Mouse (Mus musculus) kidney, postnatal 14 days (tissue): ENCODE data around the gene Rflnb.

Experiments used
- DNase-seq: peaks from one replicate; pipeline ENCODE4 v3.0.0; 2022; ENCODE audit warnings: mixed read lengths

Rflnb gene

GRCm38 (mm10) chr11:75984581-75984980 lies 43.0 kb downstream of the Rflnb start:
- no peak for DNase-seq

DNA sequence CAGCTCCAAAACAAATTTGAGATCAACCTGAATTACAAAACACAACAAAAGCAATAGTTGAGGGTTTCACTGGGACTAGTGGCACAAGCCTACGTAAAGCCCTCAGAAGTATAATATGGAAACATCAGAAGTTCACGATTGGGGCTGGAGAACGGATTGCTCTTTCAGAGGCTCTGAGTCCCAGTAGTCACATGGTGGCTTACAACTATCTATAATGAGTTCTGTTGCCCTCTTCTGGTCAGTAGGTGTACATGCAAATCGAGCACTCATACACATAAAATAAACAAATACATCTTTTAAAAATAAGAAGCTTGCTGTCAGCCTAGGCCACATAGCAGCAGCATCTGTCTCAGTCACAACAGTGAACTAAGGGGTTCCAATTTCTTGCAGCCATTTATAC lies 44.4 kb downstream of the Rflnb start:
- no peak for DNase-seq

DNA sequence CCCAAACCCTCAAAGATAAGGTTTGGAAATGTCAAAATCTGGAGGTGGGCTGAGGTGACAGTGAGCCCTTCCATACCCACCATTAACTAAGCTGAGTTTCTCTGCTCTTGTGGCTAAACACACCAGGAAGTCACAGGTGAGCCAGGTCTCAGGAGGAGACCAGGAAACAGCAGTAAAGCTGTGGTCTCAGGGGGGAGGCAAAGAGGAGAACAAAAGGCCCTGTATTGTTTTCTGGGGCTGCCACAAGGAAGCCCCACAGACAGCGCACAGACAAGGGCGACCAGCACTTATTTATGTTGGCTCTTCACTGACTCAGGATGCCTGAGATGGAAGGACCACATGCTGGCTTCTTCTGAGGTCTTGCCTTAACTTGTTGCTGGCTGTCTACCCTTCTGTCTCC lies 47.2 kb downstream of the Rflnb start:
- no peak for DNase-seq

DNA sequence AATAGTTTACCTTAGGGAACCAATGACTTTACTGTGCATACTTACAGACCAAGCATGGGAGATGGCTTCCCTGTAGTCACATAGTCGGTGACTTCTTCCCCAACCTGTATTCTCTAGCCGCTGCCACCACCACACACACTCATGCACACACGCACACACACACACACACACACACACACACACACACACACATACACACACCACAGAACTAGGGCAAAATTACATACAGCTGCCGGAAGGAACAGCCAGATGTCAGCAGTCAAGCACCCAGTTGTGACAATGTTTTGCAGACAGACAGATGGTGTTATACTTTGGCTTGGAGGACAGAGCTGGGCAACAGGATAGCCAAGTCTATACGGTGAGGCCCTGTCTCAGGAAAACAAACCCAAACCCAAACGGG lies 49.5 kb downstream of the Rflnb start:
- no peak for DNase-seq

GRCm38 (mm10) chr11:75976748-75977147 lies 50.8 kb downstream of the Rflnb start:
- peak; percentile 27 for DNase-seq

GRCm38 (mm10) chr11:75973988-75974387 lies 53.6 kb downstream of the Rflnb start:
- DNase-seq, result no peak

GRCm38 (mm10) chr11:75972916-75973567 lies 54.5 kb downstream of the Rflnb start:
- no peak for DNase-seq

- no peak for DNase-seq
Observed at GRCm38 (mm10) chr11:75972188-75972587, 55.4 kb downstream of the Rflnb start.

DNA sequence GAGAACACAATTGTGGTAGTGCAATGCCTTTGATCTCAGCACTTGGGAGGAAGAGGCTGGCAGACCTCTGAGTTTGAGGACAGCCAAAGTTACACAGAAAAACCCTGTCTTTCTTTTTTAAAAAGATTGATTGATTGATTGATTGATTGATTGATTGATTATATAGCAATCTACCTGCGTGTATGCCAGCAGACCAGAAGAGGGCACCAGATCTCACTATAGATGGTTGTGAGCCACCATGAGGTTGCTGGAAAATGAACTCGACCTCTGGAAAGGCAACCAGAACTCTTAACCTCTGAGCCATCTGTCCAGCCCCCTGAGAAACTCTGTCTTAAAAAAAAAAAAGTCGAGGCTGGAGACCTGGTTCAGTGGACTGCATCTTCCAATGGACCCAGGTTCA lies 57.0 kb downstream of the Rflnb start:
- no peak for DNase-seq
